Mouse (Mus musculus): ENCODE measurements around the gene Vav1. TPM values are rescaled to one million over a fixed set of nuclear protein-coding genes. Genes with fewer than 3 reads are reported as not detected.
A peak's percentile ranks its signal among the peaks of the same experiment; 100 is the strongest.

Gene Vav1
- polyA plus RNA-seq, 1 experiment, result 53.3 TPM

GRCm38 (mm10) chr17:57359485-57360241 is 80.8 kb downstream of the Vav1 start:
- Histone ChIP-seq H3K27ac (ENCODE audit: insufficient read depth, low read length) (0 out of 2 replicates have a peak overlapping the region, but pooled peaks have one; percentile 0), H3K4me3 (ENCODE audit: extremely low read depth, insufficient read depth, insufficient read length) (no peak overlapping the region), H3K4me1 (ENCODE audit: control insufficient read depth, insufficient read depth, insufficient read length) (peaks cover 9% of the 10 kb centered on the region; the same call in 1 of the 2 replicates), H3K36me3 (ENCODE audit: control insufficient read depth, insufficient read depth, low read length) (no peaks in the 10 kb centered on the region), H3K27me3 (ENCODE audit: control insufficient read depth, insufficient read depth, low read length) (no peaks in the 10 kb centered on the region)
- no peak for TF ChIP-seq POLR2A (IDR thresholded peaks at IDR 0.05; ENCODE audit: low read depth, low read length)
- no peak for TF ChIP-seq CTCF (IDR thresholded peaks at IDR 0.05; ENCODE audit: extremely low read depth, insufficient read depth, insufficient read length, insufficient replicate concordance)
- WGBS, result 66% methylated on average over 11 of the region's 11 CpGs
- no peak for DNase-seq (ENCODE audit: low read depth in 1 of 2, low spot score in 2 of 2)

Other genes starting within 250 kb of the Vav1 start
- gene Khsrp, start 247.6 kb upstream of the Vav1 start, polyA plus RNA-seq (2012; rRNA removed), result 82.8 and 119 TPM in 2 replicates
- gene Slc25a41, start 237.4 kb upstream of the Vav1 start, polyA plus RNA-seq (2012; rRNA removed), result not detected in 2 replicates
- gene Crb3, start 220.0 kb upstream of the Vav1 start, polyA plus RNA-seq (2012; rRNA removed), result 6.3 and 6.8 TPM in 2 replicates
- gene Slc25a23, start 219.2 kb upstream of the Vav1 start, polyA plus RNA-seq (2012; rRNA removed), result 10.7 and 13.1 TPM in 2 replicates
- 94.1 and 116 TPM in 2 replicates for gene Dennd1c, start 200.6 kb upstream of the Vav1 start, polyA plus RNA-seq (2012; rRNA removed)
- gene Tubb4a, start 191.3 kb upstream of the Vav1 start, polyA plus RNA-seq (2012; rRNA removed), result 1.6 and 1.7 TPM in 2 replicates
- gene Tnfsf9, start 173.8 kb upstream of the Vav1 start, polyA plus RNA-seq (2012; rRNA removed), result 2.7 and 3.4 TPM in 2 replicates
- 0.36 and 0.55 TPM in 2 replicates for gene Cd70, start 129.3 kb upstream of the Vav1 start, polyA plus RNA-seq (2012; rRNA removed)
- gene Tnfsf14, start 84.9 kb upstream of the Vav1 start, polyA plus RNA-seq (2012; rRNA removed), result 6.1 and 7.9 TPM in 2 replicates
- gene C3, start 51.0 kb upstream of the Vav1 start, polyA plus RNA-seq (2012; rRNA removed), result 160 and 170 TPM in 2 replicates
- gene Gpr108, start 30.7 kb upstream of the Vav1 start, polyA plus RNA-seq (2012; rRNA removed), result 38.5 and 39.0 TPM in 2 replicates
- gene Trip10, start 29.6 kb upstream of the Vav1 start, polyA plus RNA-seq (2012; rRNA removed), result 9.8 and 10.5 TPM in 2 replicates
- gene Adgre1, start 79.6 kb downstream of the Vav1 start, polyA plus RNA-seq (2012; rRNA removed), result 26.8 and 38.4 TPM in 2 replicates